Mouse (Mus musculus) right cerebral cortex, postnatal 25 days (tissue): ENCODE data around the gene Exosc5.

Experiments used
- DNase-seq: peaks from one replicate; pipeline ENCODE4 v3.0.0; 2022

Exosc5 gene

DNA sequence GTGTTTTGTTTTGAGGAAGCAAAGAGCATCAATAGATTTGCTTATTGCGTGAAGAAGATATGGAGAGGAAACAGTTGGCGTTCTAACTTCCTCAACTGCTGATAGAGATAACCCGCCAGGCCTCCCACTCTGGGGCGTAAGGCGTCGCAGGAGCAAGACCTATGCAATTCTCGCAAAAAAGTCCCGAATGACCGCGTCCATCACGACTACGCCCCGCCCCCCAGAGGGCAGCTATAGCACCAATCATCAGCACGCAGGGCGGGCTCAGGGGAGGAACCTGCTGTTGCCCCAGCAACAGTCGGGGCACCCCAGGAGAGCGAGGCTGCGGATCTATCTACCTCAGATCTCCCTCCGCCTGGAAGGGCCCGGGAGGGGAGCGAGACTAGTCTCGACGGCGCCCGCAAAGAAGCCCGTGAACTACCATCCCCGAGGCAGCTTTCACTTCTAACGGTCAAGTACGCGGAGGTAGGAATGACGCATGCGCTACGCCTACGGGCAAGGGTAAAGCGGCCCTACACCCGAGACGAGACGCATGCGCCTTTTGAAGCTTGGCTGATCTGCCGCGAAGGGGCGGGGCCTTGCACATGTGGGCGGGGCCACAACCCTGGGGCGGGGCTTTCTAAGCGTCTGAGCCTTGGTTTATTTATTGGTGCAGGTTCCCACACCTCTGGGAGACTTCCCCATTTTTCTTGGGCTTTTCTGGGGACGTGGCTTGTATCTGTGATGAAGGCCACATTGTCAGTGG is 21.7 kb downstream of the Exosc5 start, which contains the start of gene B9d2:
B9d2 (plus strand) TSS at position 267 of the 745 bp plus-strand sequence.
- DNase-seq: peak; percentile 92

DNA sequence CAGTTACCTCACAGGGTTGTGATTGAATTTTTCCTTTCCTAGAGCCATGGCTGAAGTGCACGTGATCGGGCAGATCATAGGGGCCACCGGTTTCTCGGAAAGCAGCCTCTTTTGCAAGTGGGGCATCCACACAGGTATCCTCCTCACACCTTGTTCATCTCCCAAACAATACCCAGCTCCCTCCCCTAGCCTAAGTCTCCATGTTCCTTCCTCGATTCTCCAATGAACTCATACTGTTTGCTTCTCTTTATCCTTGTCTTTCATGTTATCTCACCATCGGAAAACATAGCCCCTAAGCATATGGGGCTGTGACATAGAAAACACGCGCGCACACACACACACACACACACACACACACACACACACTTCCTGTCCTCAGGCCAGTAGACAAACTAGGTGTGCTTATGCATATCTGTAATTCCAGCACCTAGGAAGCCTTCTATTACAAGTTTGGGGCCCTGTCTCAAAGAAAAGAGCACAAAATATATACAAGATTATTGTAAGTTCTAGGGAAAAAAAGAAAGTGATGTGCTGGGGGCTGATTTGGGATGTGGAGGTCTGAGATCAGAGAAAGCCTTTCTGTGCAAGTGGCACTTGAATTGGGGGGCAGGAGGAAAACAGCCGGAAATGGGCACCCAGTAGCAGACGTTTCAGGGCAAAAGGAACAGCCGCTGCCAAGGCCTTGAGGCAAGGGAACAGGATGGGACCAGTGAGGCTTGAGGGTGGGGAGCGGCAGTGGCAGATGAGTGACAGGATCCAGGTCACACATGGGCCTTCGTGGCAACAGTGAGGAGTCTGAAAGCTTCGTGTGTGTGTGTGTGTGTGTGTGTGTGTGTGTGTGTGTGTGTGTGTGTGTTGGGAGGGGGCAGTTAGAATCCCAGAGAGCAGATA is 22.6 kb downstream of the Exosc5 start:
- DNase-seq: no peak

GRCm38 (mm10) chr7:25683474-25684180 is 24.7 kb downstream of the Exosc5 start:
- no peak for DNase-seq

DNA sequence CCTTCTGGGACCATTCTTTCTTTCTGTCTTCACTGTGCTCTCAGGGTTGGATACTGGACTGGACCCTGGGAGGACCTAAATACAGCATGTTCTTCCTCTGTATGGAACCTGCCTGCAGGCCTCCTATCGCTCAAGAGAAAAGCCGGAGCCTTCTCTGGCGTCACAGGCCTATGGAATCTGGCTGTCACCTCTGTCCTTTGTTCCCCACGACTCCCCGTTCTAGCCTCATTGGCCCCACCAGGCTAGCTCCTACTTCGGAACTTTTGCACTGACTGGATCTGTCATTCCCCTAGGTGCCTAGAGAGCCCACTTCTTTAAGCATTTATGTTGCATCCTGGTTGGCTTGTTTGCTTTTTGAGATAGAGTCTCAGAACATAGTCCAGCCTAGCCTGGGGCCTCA is 25.7 kb downstream of the Exosc5 start:
- DNase-seq: no peak

DNA sequence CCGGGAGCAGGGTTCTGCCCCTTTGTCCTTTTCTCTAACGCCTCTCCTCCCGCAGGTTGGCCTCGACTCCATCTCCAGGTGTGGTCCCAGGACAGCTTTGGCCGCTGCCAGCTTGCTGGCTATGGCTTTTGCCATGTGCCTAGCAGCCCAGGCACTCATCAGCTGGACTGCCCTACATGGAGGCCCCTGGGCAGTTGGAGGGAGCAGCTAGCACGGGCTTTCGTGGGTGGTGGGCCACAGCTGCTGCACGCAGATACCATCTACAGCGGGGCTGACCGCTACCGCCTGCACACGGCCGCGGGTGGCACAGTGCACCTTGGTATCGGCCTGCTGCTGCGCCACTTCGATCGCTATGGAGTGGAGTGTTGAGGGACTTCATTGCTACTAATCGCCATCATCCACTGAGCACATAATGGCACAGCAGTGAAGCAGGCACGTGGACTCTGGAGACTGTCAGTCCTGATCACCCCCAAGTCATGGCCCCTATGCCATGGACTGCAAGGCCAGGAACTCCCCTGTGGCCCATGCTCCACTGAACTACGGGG is 27.0 kb downstream of the Exosc5 start:
- no peak for DNase-seq

- DNase-seq: no peak
These were observed 27.9 kb downstream of the Exosc5 start, which contains the start of gene Tgfb1 for GRCm38 (mm10) chr7:25686680-25687531. TSS of gene Tgfb1 (plus strand) at chr7:25687002.

GRCm38 (mm10) chr7:25687811-25688401 is 28.9 kb downstream of the Exosc5 start:
- DNase-seq: no peak

- DNase-seq: no peak
These were observed 30.0 kb downstream of the Exosc5 start for GRCm38 (mm10) chr7:25688810-25689586.

DNA sequence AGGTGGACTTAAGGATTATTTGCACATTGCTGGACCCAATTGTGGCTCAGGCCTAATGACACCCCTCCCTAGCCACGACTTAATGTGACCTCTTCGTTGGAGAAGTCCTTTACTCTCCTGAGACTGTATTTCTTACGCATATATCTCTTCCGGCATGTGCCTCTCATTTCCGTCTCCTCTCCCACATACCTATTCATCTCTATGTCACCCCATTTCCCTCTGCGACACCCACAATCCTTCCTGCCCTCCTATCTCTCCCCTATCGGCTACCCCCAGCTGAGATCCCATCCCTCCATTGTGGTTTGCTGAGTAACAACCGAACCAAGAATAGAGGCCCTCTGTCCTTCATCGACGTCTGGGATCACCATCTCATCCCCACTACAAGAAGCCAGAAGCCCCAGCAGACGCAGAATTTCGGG is 30.6 kb downstream of the Exosc5 start:
- no peak for DNase-seq

GRCm38 (mm10) chr7:25690051-25690450 is 31.1 kb downstream of the Exosc5 start:
- no peak for DNase-seq

DNA sequence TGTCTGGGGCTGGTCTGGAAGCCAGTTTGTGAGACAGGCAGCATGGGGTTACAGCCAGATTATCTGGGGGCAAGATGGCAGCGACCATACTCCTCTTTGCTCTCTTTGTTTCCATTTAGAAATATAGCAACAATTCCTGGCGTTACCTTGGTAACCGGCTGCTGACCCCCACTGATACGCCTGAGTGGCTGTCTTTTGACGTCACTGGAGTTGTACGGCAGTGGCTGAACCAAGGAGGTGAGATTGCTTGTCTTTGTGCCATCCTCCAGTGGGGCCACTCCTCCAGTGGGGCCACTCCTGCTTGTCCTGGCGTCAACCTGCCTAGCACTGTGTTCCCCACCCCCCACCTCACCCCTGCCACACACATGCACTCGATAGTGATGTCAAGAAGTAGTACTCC is 35.1 kb downstream of the Exosc5 start:
- DNase-seq: no peak

DNA sequence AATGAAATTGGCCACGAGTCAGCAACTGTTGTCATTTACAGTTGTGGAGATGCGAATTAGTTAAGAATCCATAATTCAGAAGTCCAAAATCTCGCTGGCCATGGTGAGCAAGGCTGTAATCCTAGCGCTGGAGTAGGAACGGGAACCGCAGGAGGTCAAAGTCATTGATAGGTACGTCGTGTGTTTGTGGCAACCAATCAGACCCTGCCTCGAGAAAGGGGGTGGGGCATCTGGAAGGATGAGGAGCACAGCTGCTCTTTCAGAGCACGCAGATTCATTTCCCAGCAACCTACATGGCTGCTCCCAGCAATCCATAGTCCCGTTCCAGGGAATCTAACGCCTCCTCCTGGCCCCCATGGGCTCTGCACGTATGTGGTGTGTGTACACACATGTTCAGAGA is 40.9 kb downstream of the Exosc5 start:
- no peak for DNase-seq

GRCm38 (mm10) chr7:25700732-25701131 is 41.8 kb downstream of the Exosc5 start:
- no peak for DNase-seq

- no peak for DNase-seq
These were observed 43.4 kb downstream of the Exosc5 start for GRCm38 (mm10) chr7:25702350-25702749.

- DNase-seq: no peak
These were observed 45.0 kb downstream of the Exosc5 start for GRCm38 (mm10) chr7:25703793-25704494.

GRCm38 (mm10) chr7:25704716-25705364 is 45.9 kb downstream of the Exosc5 start:
- DNase-seq: no peak

- no peak for DNase-seq
These were observed 46.9 kb downstream of the Exosc5 start for GRCm38 (mm10) chr7:25705801-25706251.

GRCm38 (mm10) chr7:25706578-25707170 is 47.7 kb downstream of the Exosc5 start:
- no peak for DNase-seq
